In the genomic region with DNA sequence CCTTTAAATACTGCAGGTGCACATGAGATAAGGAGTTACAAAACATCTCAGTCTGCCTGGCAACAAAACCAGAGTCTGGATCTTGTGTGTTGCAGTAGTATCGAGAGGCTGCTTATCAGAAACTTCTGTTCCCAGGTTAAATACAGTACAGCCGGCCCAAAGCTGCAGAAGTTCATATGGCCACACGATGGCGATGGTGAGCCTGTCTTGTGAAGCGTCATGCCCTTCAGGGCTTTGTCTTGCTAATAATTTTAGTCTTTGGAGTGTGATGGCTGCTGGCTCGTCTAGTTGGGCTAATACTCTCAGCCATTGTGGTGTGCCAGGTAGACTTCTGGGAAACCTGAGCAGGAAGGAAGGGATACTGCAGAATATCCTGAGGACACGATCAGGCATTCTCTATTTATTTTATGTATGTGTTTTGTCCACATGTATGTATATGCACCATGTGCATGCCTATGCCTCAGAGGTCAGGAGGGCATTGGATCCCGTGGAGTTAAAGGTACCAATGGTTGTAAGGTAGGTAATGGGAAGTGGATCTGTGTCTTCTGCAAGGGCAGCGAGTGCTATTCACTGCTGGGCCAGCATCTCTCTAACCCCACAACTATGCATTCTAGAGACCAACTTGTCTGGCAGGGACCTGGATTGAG, we compare ENCODE assay signal across 8 mouse cellular contexts. TPM values are rescaled to one million over a fixed set of nuclear protein-coding genes. Genes with fewer than 3 reads are reported as not detected.
DNase-seq lines count a peak whose midpoint lies in the region; ATAC-seq and TF ChIP-seq lines count a peak whose summit lies in the region.

No protein-coding gene starts in this region.

- no peaks in the 10 kb centered on the region for H3K36me3 ChIP-seq in kidney, embryonic 16.5 days (ENCODE audit: insufficient read depth, low read length)
- no peaks in the 10 kb centered on the region for H3K36me3 ChIP-seq in liver, embryonic 14.5 days (replicated peaks; ENCODE audit: control insufficient read depth, insufficient read depth, low read depth)
- no peaks in the 10 kb centered on the region for H3K36me3 ChIP-seq in neural tube, embryonic 13.5 days

- no peak overlapping the region for H3K9ac ChIP-seq in kidney, embryonic 16.5 days (replicated peaks; ENCODE audit: low read length)
- H3K9ac ChIP-seq in liver, embryonic 14.5 days (replicated peaks): no peak overlapping the region
- no peak overlapping the region for H3K9ac ChIP-seq in neural tube, embryonic 13.5 days

- ATAC-seq in granulocyte monocyte progenitor cell, adult 5-6 weeks (replicated peaks; ENCODE audit: poor library complexity, severe bottlenecking): peak; percentile 87
- peak; percentile 67 for ATAC-seq in kidney, embryonic 16.5 days (ENCODE audit: low FRiP score, low TSS enrichment)
- no peak for ATAC-seq in liver, embryonic 14.5 days (ENCODE audit: insufficient read depth)
- ATAC-seq in neural tube, embryonic 13.5 days (ENCODE audit: low read depth): peak; percentile 74; the same call in 1 of the 2 replicates

- 25% methylated on average over 9 of the region's 9 CpGs for WGBS in kidney, embryonic 16.5 days
- WGBS in liver, embryonic 14.5 days (ENCODE audit: insufficient replicate concordance): 17% methylated on average over 9 of the region's 9 CpGs
- WGBS in neural tube, embryonic 13.5 days: 29% methylated on average over 9 of the region's 9 CpGs

- no peak overlapping the region for H3K4me3 ChIP-seq in kidney, embryonic 16.5 days (ENCODE audit: low read length)
- no peak overlapping the region for H3K4me3 ChIP-seq in liver, embryonic 14.5 days (ENCODE audit: insufficient read depth in 1 of 2, low read depth in 2 of 2, low read length in 2 of 2)
- no peak overlapping the region for H3K4me3 ChIP-seq in neural tube, embryonic 13.5 days

- no peak overlapping the region for H3K4me2 ChIP-seq in kidney, embryonic 16.5 days (replicated peaks; ENCODE audit: low read depth, low read length)
- no peak overlapping the region for H3K4me2 ChIP-seq in liver, embryonic 14.5 days (ENCODE audit: low read depth)
- H3K4me2 ChIP-seq in neural tube, embryonic 13.5 days: no peak overlapping the region

- no peak overlapping the region for H3K27ac ChIP-seq in kidney, embryonic 16.5 days (ENCODE audit: low read length)
- no peak overlapping the region for H3K27ac ChIP-seq in liver, embryonic 14.5 days
- H3K27ac ChIP-seq in neural tube, embryonic 13.5 days (replicated peaks): no peak overlapping the region

- H3K9me3 ChIP-seq in kidney, embryonic 16.5 days (ENCODE audit: low read length): no peaks in the 10 kb centered on the region
- H3K9me3 ChIP-seq in liver, embryonic 14.5 days (ENCODE audit: control insufficient read depth, low read length): no peaks in the 10 kb centered on the region
- H3K9me3 ChIP-seq in neural tube, embryonic 13.5 days: no peaks in the 10 kb centered on the region

- peak; percentile 58 for DNase-seq in CD4-positive helper T cell, adult 2 months (ENCODE audit: low read depth, low spot score)
- peak; percentile 91 for DNase-seq in NIH3T3 (ENCODE audit: low read depth)
- DNase-seq in cerebellum, postnatal 10 days: peak; percentile 82 to 84
- DNase-seq in liver, embryonic 14.5 days (ENCODE audit: low read depth in 3 of 3, low spot score in 3 of 3): peak; percentile 4 to 38 (median 17)
- peak; percentile 31 to 33 for DNase-seq in thymus, postnatal 36 days

- H3K27me3 ChIP-seq in kidney, embryonic 16.5 days (ENCODE audit: insufficient read depth, low read length): peaks cover 9% of the 10 kb centered on the region; the same call in 1 of the 2 replicates
- H3K27me3 ChIP-seq in liver, embryonic 14.5 days (ENCODE audit: control insufficient read depth, insufficient read depth, low read length): no peaks in the 10 kb centered on the region
- H3K27me3 ChIP-seq in neural tube, embryonic 13.5 days: peaks cover 17% of the 10 kb centered on the region

- peak; percentile 84 for TF ChIP-seq CTCF in liver, embryonic 14.5 days (IDR thresholded peaks at IDR 0.05; ENCODE audit: low read depth)

- TF ChIP-seq EP300 in liver, embryonic 14.5 days (IDR thresholded peaks at IDR 0.05; ENCODE audit: low read depth): no peak

- no peaks in the 10 kb centered on the region for H3K4me1 ChIP-seq in kidney, embryonic 16.5 days (ENCODE audit: insufficient read depth, low read length)
- no peaks in the 10 kb centered on the region for H3K4me1 ChIP-seq in liver, embryonic 14.5 days (replicated peaks; ENCODE audit: control insufficient read depth in 2 of 2, insufficient read depth in 2 of 2, low read length in 1 of 2)
- no peaks in the 10 kb centered on the region for H3K4me1 ChIP-seq in neural tube, embryonic 13.5 days (replicated peaks)

RNA-seq across cellular contexts. Expression of a gene that starts 29.4 kb away (rescaled TPM):
- total RNA-seq in granulocyte monocyte progenitor cell, adult 5-6 weeks (2014; fragmentation: Nextera tagmentation): not detected in 2 replicates
- total RNA-seq in granulocyte monocyte progenitor cell, adult 5-6 weeks (2017): not detected in 2 replicates
- polyA plus RNA-seq in kidney, embryonic 16.5 days (2015; fragmentation: Nextera tagmentation; extraction: Ambion mirVana): 0.10 and 0.24 TPM in 2 replicates
- 0.03 TPM in 1 of 2 replicates, not detected in the other for polyA plus RNA-seq in liver, embryonic 14.5 days (2012; rRNA removed)
- polyA plus RNA-seq in liver, embryonic 14.5 days (2014; fragmentation: Nextera tagmentation; extraction: Ambion mirVana): not detected in 2 replicates
- 0.47 and 1.4 TPM in 2 replicates for polyA plus RNA-seq in neural tube, embryonic 13.5 days (2015; fragmentation: Nextera tagmentation; extraction: Ambion mirVana)

Comparison
In these comparisons a context has a peak if more than half of its experiments do, and no peak if none do; other contexts are left out.
1. DNase-seq: peak in every context shown above with its lines; median percentile 91 in NIH3T3; 83 in cerebellum, postnatal 10 days; 58 in CD4-positive helper T cell, adult 2 months; 32 in thymus, postnatal 36 days; 17 in liver, embryonic 14.5 days.